Mouse (Mus musculus): ENCODE measurements around the gene Tradd. TPM values are rescaled to one million over a fixed set of nuclear protein-coding genes. Genes with fewer than 3 reads are reported as not detected.
"Not testable (repeated sequence)": the region's sequence is repeated elsewhere in the genome, so short reads cannot be mapped to it uniquely, and the experiment has no call there.

Gene Tradd
- polyA plus RNA-seq, 1 experiment from 2014 or later: 12.1 TPM

GRCm38 (mm10) chr8:105304325-105305210 lies 40.2 kb upstream of the Tradd start:
- no peak overlapping the region for H3K4me3 ChIP-seq
- H3K36me3 ChIP-seq: peaks cover 87% of the 10 kb centered on the region
- H3K27ac ChIP-seq: no peak overlapping the region
- WGBS: 86% methylated on average over 9 of the region's 9 CpGs
- no peak for DNase-seq (ENCODE audit: low spot score)
- no peaks in the 10 kb centered on the region for H3K9me3 ChIP-seq (replicated peaks)
- peaks cover 23% of the 10 kb centered on the region for H3K4me1 ChIP-seq
- no peaks in the 10 kb centered on the region for H3K27me3 ChIP-seq (ENCODE audit: low read depth, poor library complexity, severe bottlenecking)

- H3K27me3 ChIP-seq (ENCODE audit: low read depth, poor library complexity, severe bottlenecking): no peaks in the 10 kb centered on the region
- DNase-seq (ENCODE audit: low spot score): no peak
- H3K27ac ChIP-seq: no peak overlapping the region
- H3K4me3 ChIP-seq: no peak overlapping the region
- H3K36me3 ChIP-seq: peaks cover 86% of the 10 kb centered on the region
- no peaks in the 10 kb centered on the region for H3K9me3 ChIP-seq (replicated peaks)
- H3K4me1 ChIP-seq: peaks cover 25% of the 10 kb centered on the region
- WGBS: 87% methylated on average over 9 of the region's 9 CpGs
Measured at GRCm38 (mm10) chr8:105303874-105304273, 39.5 kb upstream of the Tradd start.

- WGBS: 92% methylated on average over 8 of the region's 8 CpGs
Measured at GRCm38 (mm10) chr8:105303396-105303795, 39.0 kb upstream of the Tradd start.

GRCm38 (mm10) chr8:105299962-105300361 lies 35.6 kb upstream of the Tradd start:
- Histone ChIP-seq H3K9me3 (replicated peaks) (no peaks in the 10 kb centered on the region), H3K4me3 (no peak overlapping the region), H3K27me3 (ENCODE audit: low read depth, poor library complexity, severe bottlenecking) (peaks cover 5% of the 10 kb centered on the region; the same call in 1 of the 2 replicates), H3K36me3 (peaks cover 65% of the 10 kb centered on the region), H3K27ac (no peak overlapping the region), H3K4me1 (peaks cover 36% of the 10 kb centered on the region)
- 97% methylated on average over 8 of the region's 8 CpGs for WGBS
- DNase-seq (ENCODE audit: low spot score): no peak

More at GRCm38 (mm10) chr8:105303396-105303795, 39.0 kb upstream of the Tradd start:
- Histone ChIP-seq H3K4me1 (peaks cover 30% of the 10 kb centered on the region), H3K27ac (no peak overlapping the region), H3K27me3 (ENCODE audit: low read depth, poor library complexity, severe bottlenecking) (no peaks in the 10 kb centered on the region), H3K4me3 (no peak overlapping the region), H3K9me3 (replicated peaks) (no peaks in the 10 kb centered on the region), H3K36me3 (peaks cover 86% of the 10 kb centered on the region)
- no peak for DNase-seq (ENCODE audit: low spot score)

- peak overlapping the region; percentile 95 for H3K4me3 ChIP-seq
- H3K27me3 ChIP-seq (ENCODE audit: low read depth, poor library complexity, severe bottlenecking): peaks cover 8% of the 10 kb centered on the region; the same call in 1 of the 2 replicates
- WGBS: 65% methylated on average over 18 of the region's 18 CpGs
- H3K9me3 ChIP-seq (replicated peaks): no peaks in the 10 kb centered on the region
- peaks cover 51% of the 10 kb centered on the region for H3K36me3 ChIP-seq
- H3K4me1 ChIP-seq: peaks cover 29% of the 10 kb centered on the region
- H3K27ac ChIP-seq: peak overlapping the region; percentile 91
- no peak for DNase-seq (ENCODE audit: low spot score)
Measured at GRCm38 (mm10) chr8:105298351-105299252, 34.2 kb upstream of the Tradd start.

GRCm38 (mm10) chr8:105297511-105298192 lies 33.2 kb upstream of the Tradd start, which contains the start of gene E2f4:
TSS of gene E2f4 (plus strand) at chr8:105297663.
- WGBS: under 1% methylated on average over 58 of the region's 58 CpGs
- Histone ChIP-seq H3K4me3 (peak within 1 kb of the TSS; percentile 95), H3K27me3 (ENCODE audit: low read depth, poor library complexity, severe bottlenecking) (peaks cover 18% of the 10 kb centered on the region), H3K9me3 (replicated peaks) (no peaks in the 10 kb centered on the region), H3K27ac (peak within 1 kb of the TSS; percentile 91), H3K36me3 (peaks cover 42% of the 10 kb centered on the region), H3K4me1 (peaks cover 34% of the 10 kb centered on the region)
- DNase-seq (ENCODE audit: low spot score): peak; percentile 99

- Histone ChIP-seq H3K9me3 (replicated peaks) (no peaks in the 10 kb centered on the region), H3K4me3 (peak within 1 kb of the TSS; percentile 95), H3K4me1 (peaks cover 34% of the 10 kb centered on the region), H3K27me3 (ENCODE audit: low read depth, poor library complexity, severe bottlenecking) (peaks cover 21% of the 10 kb centered on the region), H3K36me3 (peaks cover 25% of the 10 kb centered on the region), H3K27ac (peak within 1 kb of the TSS; percentile 91; the same call in 1 of the 2 replicates)
- 65% methylated on average over 11 of the region's 11 CpGs for WGBS
- no peak for DNase-seq (ENCODE audit: low spot score)
Measured at GRCm38 (mm10) chr8:105295895-105296573, 31.6 kb upstream of the Tradd start, which contains the start of gene Exoc3l. TSS of gene Exoc3l (minus strand) at chr8:105296101.

GRCm38 (mm10) chr8:105295256-105295655 lies 30.8 kb upstream of the Tradd start:
- Histone ChIP-seq H3K4me1 (peaks cover 40% of the 10 kb centered on the region), H3K36me3 (peaks cover 18% of the 10 kb centered on the region), H3K27ac (no peak overlapping the region), H3K9me3 (replicated peaks) (no peaks in the 10 kb centered on the region), H3K4me3 (peak overlapping the region; percentile 20; the same call in 1 of the 2 replicates), H3K27me3 (ENCODE audit: low read depth, poor library complexity, severe bottlenecking) (peaks cover 29% of the 10 kb centered on the region)
- 72% methylated on average over 11 of the region's 11 CpGs for WGBS
- DNase-seq (ENCODE audit: low spot score): no peak

GRCm38 (mm10) chr8:105294776-105295175 lies 30.4 kb upstream of the Tradd start:
- Histone ChIP-seq H3K4me1 (peaks cover 45% of the 10 kb centered on the region), H3K9me3 (replicated peaks) (no peaks in the 10 kb centered on the region), H3K36me3 (peaks cover 13% of the 10 kb centered on the region), H3K27ac (no peak overlapping the region), H3K4me3 (no peak overlapping the region), H3K27me3 (ENCODE audit: low read depth, poor library complexity, severe bottlenecking) (peaks cover 34% of the 10 kb centered on the region)
- no peak for DNase-seq (ENCODE audit: low spot score)
- 66% methylated on average over 9 of the region's 9 CpGs for WGBS

GRCm38 (mm10) chr8:105293405-105293804 lies 29.0 kb upstream of the Tradd start:
- H3K36me3 ChIP-seq: peaks cover under 1% of the 10 kb centered on the region; the same call in 1 of the 2 replicates
- H3K27me3 ChIP-seq (ENCODE audit: low read depth, poor library complexity, severe bottlenecking): peaks cover 37% of the 10 kb centered on the region
- no peak overlapping the region for H3K4me3 ChIP-seq
- peaks cover 49% of the 10 kb centered on the region for H3K4me1 ChIP-seq
- H3K9me3 ChIP-seq (replicated peaks): no peaks in the 10 kb centered on the region
- no peak overlapping the region for H3K27ac ChIP-seq
- no peak for DNase-seq (ENCODE audit: low spot score)
- WGBS: 71% methylated on average over 19 of the region's 19 CpGs

- Histone ChIP-seq H3K4me1 (peaks cover 45% of the 10 kb centered on the region), H3K36me3 (no peaks in the 10 kb centered on the region), H3K27me3 (ENCODE audit: low read depth, poor library complexity, severe bottlenecking) (peaks cover 37% of the 10 kb centered on the region), H3K9me3 (replicated peaks) (no peaks in the 10 kb centered on the region), H3K27ac (no peak overlapping the region), H3K4me3 (no peak overlapping the region)
- DNase-seq (ENCODE audit: low spot score): no peak
- 76% methylated on average over 7 of the region's 7 CpGs for WGBS
Measured at GRCm38 (mm10) chr8:105292471-105292870, 28.1 kb upstream of the Tradd start.

- not testable (repeated sequence) for DNase-seq (ENCODE audit: low spot score); H3K36me3 ChIP-seq; H3K27ac ChIP-seq; H3K4me3 ChIP-seq; H3K9me3 ChIP-seq (replicated peaks)
- WGBS: 72% methylated on average over 3 of the region's 3 CpGs
- Histone ChIP-seq H3K27me3 (ENCODE audit: low read depth, poor library complexity, severe bottlenecking) (peaks cover 44% of the 10 kb centered on the region), H3K4me1 (peaks cover 39% of the 10 kb centered on the region)
Measured at GRCm38 (mm10) chr8:105291802-105292201, 27.4 kb upstream of the Tradd start.
